Mouse (Mus musculus) ES-Bruce4 (cell line): Measurements from ENCODE around the gene U90926.

ENCODE experiments used
- CTCF ChIP-seq: IDR thresholded peaks from one replicate; pipeline ENCODE4 v1.8.1; 2011; ENCODE audit warnings: low read depth, low read length
- POLR2A ChIP-seq: IDR thresholded peaks from one replicate; pipeline ENCODE4 v1.8.1; 2011; ENCODE audit warnings: low read length; ENCODE audit not compliant: insufficient read depth

DNA sequence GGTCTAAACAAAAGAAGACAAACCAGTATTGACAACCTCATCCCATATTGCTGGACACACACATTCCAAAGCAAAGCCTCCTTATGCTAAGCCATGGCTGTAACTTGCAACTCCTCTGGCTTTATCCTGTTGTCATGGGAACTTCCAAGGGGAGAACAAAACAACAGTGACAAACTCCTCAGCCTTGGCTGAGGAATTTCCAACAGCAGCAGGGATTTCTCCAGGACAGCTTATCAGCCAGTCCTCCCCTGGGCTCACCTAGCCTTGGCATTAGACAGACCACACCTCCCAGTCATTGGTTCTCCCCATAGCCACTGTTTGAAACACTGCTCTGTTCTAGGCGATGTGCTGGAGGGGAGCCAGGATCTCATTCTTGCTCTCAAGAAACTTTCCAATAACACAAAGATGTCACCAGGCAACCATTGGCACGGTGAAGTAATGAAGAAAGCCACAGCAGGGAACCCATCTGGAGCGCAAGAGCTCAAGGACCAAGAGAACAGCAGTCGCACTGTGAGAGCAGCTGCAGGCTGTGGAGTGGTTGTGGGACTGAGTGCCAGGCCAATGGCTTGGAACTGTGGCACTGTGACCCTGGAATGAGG is 48.7 kb upstream of the U90926 start:
- TF ChIP-seq POLR2A: no peak
- TF ChIP-seq CTCF: no peak
